Mouse (Mus musculus): ENCODE results near the gene Hspa5. TPM values are rescaled to one million over a fixed set of nuclear protein-coding genes. Genes with fewer than 3 reads are reported as not detected.
"Not testable (repeated sequence)": the region's sequence is repeated elsewhere in the genome, so short reads cannot be mapped to it uniquely, and the experiment has no call there.

Hspa5 gene
- polyA plus RNA-seq, 1 experiment from 2014 or later = 916 TPM

DNA sequence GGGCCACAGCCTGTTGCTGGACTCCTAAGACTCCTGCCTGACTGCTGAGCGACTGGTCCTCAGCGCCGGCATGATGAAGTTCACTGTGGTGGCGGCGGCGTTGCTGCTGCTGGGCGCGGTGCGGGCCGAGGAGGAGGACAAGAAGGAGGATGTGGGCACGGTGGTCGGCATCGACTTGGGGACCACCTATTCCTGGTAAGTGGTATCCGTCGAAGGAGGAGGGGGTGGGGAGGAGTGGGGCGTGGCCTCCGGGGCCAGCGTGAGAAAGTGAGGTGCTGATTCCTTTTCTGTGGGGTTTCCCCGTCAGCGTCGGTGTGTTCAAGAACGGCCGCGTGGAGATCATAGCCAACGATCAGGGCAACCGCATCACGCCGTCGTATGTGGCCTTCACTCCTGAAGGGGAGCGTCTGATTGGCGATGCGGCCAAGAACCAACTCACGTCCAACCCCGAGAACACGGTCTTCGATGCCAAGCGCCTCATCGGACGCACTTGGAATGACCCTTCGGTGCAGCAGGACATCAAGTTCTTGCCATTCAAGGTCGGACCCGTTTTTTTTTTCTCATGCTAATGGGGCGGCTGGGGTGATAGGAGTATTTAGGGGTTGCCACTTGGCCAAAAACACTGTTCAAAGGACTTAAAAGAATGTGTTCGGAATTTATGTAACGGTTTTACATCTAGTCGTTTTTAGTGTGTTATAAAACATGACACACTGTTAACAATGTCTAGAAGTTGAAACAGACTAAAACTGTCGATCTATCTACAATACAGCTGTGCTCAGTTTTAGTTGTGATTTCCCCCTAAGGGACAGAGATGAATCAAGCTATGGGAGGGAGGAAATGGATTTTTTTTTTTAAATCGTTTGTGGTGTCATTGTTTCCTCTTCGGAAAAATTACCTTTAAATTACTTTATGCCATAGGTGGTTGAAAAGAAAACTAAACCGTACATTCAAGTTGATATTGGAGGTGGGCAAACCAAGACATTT is 774 bp downstream of the Hspa5 start:
- H3K4me2 ChIP-seq = peak overlapping the region; percentile 77
- peaks cover 42% of the 10 kb centered on the region for H3K4me1 ChIP-seq (replicated peaks)
- H3K9ac ChIP-seq = peak overlapping the region; percentile 99
- H3K36me3 ChIP-seq = peaks cover 48% of the 10 kb centered on the region
- peak; percentile 37 for ATAC-seq (ENCODE audit: insufficient number of reproducible peaks, low FRiP score)
- no peaks in the 10 kb centered on the region for H3K27me3 ChIP-seq (replicated peaks)
- WGBS = 3% methylated on average over 50 of the region's 50 CpGs
- H3K27ac ChIP-seq (ENCODE audit: poor library complexity, severe bottlenecking) = peak overlapping the region; percentile 89
- peak overlapping the region; percentile 96 for H3K4me3 ChIP-seq
- no peaks in the 10 kb centered on the region for H3K9me3 ChIP-seq (replicated peaks)

DNA sequence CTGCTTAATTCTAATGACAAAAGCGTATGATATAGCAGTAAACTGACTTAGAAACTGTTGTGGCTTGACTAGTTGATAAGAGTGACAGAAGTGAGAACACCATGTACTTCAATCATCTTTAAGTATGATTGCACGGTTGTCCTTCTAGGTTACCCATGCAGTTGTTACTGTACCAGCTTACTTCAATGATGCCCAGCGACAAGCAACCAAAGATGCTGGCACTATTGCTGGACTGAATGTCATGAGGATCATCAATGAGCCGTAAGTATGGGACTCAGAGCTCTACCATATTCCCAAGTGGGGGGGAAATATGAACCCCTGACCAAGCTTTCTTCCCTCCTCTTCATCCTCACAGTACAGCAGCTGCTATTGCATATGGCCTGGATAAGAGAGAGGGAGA is 1.9 kb downstream of the Hspa5 start:
- H3K4me3 ChIP-seq = peak overlapping the region; percentile 96
- H3K4me1 ChIP-seq (replicated peaks) = peaks cover 42% of the 10 kb centered on the region
- H3K9ac ChIP-seq = peak overlapping the region; percentile 99
- no peaks in the 10 kb centered on the region for H3K9me3 ChIP-seq (replicated peaks)
- 80% methylated on average over 4 of the region's 4 CpGs for WGBS
- H3K36me3 ChIP-seq = peaks cover 58% of the 10 kb centered on the region
- no peak overlapping the region for H3K27ac ChIP-seq (ENCODE audit: poor library complexity, severe bottlenecking)
- H3K27me3 ChIP-seq (replicated peaks) = no peaks in the 10 kb centered on the region
- no peak for ATAC-seq (ENCODE audit: insufficient number of reproducible peaks, low FRiP score)
- peak overlapping the region; percentile 77 for H3K4me2 ChIP-seq

DNA sequence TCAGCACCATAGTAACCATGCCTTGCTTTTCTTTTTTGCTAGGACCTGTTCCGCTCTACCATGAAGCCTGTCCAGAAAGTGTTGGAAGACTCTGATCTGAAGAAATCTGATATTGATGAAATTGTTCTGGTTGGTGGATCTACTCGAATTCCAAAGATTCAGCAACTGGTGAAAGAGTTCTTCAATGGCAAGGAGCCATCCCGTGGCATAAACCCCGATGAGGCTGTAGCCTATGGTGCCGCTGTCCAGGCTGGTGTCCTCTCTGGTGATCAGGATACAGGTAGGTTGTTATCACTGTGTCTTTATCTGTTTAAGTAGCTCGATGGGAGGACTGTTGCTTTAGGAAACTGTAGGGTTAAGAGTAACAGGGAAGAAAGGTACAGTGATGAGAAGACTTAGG is 2.7 kb downstream of the Hspa5 start:
- Histone ChIP-seq H3K27me3 (replicated peaks) (no peaks in the 10 kb centered on the region), H3K27ac (ENCODE audit: poor library complexity, severe bottlenecking) (no peak overlapping the region), H3K4me2 (peak overlapping the region; percentile 77), H3K36me3 (peaks cover 65% of the 10 kb centered on the region), H3K9me3 (replicated peaks) (no peaks in the 10 kb centered on the region), H3K9ac (0 out of 2 replicates have a peak overlapping the region, but pooled peaks have one; percentile 99), H3K4me3 (peak overlapping the region; percentile 96), H3K4me1 (replicated peaks) (peaks cover 42% of the 10 kb centered on the region)
- no peak for ATAC-seq (ENCODE audit: insufficient number of reproducible peaks, low FRiP score)
- 79% methylated on average over 6 of the region's 6 CpGs for WGBS

DNA sequence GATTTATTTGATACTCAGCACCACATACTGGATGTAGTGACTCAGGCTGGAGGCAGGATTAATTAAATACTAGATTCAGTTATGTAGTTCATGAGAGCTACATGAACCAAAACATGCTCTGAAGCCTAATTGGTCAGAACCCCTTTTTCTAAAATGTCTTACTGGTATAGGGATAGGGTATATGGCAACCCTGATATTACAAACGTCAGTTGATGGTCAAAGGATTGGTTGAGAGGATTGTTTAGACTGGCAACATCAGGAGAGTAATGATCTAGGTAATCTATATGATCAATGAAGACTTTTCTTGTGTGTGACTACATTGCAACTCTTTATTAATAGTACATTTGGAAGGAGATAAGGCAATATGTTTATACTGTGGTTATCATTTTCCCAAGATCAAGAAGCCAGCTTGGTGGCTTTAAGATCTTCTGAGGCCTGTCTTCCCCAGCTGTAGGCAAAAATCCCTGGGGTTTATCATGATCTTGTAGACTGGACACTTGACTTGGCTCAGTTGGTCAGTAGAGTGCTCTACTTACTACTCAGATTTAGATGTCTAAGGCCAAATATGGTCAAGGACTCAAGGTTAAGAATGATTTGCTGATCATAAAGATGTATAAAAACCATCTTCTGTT is 5.6 kb downstream of the Hspa5 start:
- H3K36me3 ChIP-seq = peaks cover 80% of the 10 kb centered on the region
- no peak overlapping the region for H3K27ac ChIP-seq (ENCODE audit: poor library complexity, severe bottlenecking)
- WGBS = 67% methylated on average over 1 of the region's 1 CpGs
- no peak for ATAC-seq (ENCODE audit: insufficient number of reproducible peaks, low FRiP score)
- H3K27me3 ChIP-seq (replicated peaks) = no peaks in the 10 kb centered on the region
- no peaks in the 10 kb centered on the region for H3K9me3 ChIP-seq (replicated peaks)
- no peak overlapping the region for H3K4me3 ChIP-seq
- H3K4me1 ChIP-seq (replicated peaks) = peaks cover 37% of the 10 kb centered on the region
- H3K4me2 ChIP-seq = no peak overlapping the region
- no peak overlapping the region for H3K9ac ChIP-seq

DNA sequence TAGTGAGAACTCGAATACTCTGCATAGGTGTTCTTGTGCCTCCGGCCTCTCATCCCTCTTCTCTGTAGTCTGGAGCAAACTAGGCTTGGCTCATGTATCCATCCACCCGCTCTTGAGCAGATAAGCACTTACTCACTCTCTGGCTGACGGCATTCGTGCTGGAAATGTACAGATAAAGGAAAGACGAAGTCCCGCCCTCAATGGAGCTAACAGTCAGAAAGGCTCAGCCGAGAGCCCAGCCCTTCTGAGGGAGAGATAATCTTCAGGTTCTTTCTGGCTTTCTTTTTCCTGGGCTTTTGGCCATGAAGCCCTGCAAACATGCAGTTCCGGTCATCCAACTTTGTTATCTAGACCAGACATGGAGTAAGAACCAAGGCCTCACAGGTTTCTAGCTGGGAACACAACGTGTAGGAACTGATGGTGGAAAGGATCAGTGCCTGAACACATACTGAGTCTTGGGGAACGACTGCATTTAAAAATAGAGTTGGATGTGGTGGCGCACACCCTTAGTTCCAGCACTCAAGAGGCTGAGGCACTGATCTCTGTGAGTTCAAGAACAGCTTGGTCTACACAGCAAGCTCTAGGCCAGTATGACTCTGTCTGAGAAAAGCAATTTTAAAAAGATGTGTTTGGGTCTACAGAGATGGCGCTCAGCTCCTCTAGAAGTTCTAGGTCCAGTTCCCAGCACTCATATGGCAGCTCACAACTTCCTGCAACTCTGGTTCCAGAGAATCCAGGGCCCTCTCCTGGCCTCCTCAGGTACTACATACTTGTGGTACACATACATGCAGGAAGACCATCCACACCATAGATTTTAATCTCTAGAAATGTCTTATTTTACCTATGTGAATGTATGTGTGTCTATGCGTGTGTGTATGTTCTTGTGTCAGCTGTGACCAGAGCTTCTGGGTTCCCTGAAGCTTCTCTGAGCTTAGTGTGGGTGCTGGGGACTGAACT is 11.6 kb downstream of the Hspa5 start:
- peaks cover 57% of the 10 kb centered on the region for H3K36me3 ChIP-seq
- 42% methylated on average over 14 of the region's 14 CpGs for WGBS
- peak; percentile 92 for ATAC-seq (ENCODE audit: insufficient number of reproducible peaks, low FRiP score)
- no peak overlapping the region for H3K4me3 ChIP-seq
- 0 out of 2 replicates have a peak, but pooled peaks cover 4% of the 10 kb centered on the region for H3K9me3 ChIP-seq (replicated peaks)
- H3K9ac ChIP-seq = no peak overlapping the region
- no peaks in the 10 kb centered on the region for H3K27me3 ChIP-seq (replicated peaks)
- H3K27ac ChIP-seq (ENCODE audit: poor library complexity, severe bottlenecking) = peak overlapping the region; percentile 72
- H3K4me2 ChIP-seq = peak overlapping the region; percentile 15; the same call in 1 of the 2 replicates
- H3K4me1 ChIP-seq (replicated peaks) = peaks cover 14% of the 10 kb centered on the region

DNA sequence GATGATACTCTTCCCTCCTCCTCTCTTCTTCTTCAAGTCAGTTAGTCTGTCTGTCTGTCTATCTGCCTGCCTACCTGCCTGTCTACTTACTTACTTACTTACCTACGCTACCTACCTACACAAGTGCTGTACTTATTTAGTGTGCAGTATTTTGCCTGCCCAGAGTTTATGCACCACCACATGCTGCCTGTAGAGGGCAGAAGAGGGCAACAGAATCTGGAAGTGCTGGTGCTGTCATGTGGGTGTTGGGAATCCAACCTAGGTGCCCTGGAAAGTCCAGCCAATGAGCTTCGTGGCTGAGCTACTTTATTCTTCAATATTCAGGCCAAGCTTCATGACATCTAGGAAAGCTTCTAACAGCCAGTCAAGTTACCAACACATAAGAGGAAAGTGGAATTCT is 12.3 kb downstream of the Hspa5 start:
- H3K9ac ChIP-seq = no peak overlapping the region
- ATAC-seq (ENCODE audit: insufficient number of reproducible peaks, low FRiP score) = no peak
- H3K4me2 ChIP-seq = no peak overlapping the region
- peak overlapping the region; percentile 72 for H3K27ac ChIP-seq (ENCODE audit: poor library complexity, severe bottlenecking)
- 77% methylated on average over 2 of the region's 2 CpGs for WGBS
- H3K9me3 ChIP-seq (replicated peaks) = 0 out of 2 replicates have a peak, but pooled peaks cover 4% of the 10 kb centered on the region
- H3K27me3 ChIP-seq (replicated peaks) = no peaks in the 10 kb centered on the region
- peaks cover 20% of the 10 kb centered on the region for H3K4me1 ChIP-seq (replicated peaks)
- peaks cover 51% of the 10 kb centered on the region for H3K36me3 ChIP-seq
- no peak overlapping the region for H3K4me3 ChIP-seq

DNA sequence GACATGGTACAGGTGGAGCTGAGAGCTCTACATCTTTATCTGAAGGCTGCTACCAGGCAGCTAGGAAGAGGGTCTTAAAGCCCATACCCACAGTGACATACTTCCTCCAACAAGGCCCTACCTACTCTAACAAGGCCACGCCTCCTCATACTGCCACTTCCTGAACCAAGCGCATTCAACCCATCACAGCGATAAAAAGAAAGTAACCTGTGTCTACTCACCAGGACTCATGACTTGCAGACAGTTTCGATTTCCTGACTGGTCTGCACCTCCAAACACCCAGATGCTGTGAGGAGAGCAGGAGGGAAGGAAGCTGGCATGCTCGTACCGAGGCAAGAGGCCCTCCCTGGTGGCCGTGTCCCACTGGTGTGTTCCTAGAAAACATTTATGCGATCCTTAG is 18.5 kb downstream of the Hspa5 start:
- Histone ChIP-seq H3K9ac (no peak overlapping the region), H3K9me3 (replicated peaks) (no peaks in the 10 kb centered on the region), H3K36me3 (peaks cover 41% of the 10 kb centered on the region), H3K27ac (ENCODE audit: poor library complexity, severe bottlenecking) (no peak overlapping the region), H3K27me3 (replicated peaks) (no peaks in the 10 kb centered on the region), H3K4me3 (no peak overlapping the region), H3K4me1 (replicated peaks) (peaks cover 7% of the 10 kb centered on the region; the same call in 1 of the 2 replicates), H3K4me2 (no peak overlapping the region)
- no peak for ATAC-seq (ENCODE audit: insufficient number of reproducible peaks, low FRiP score)
- 86% methylated on average over 8 of the region's 8 CpGs for WGBS

DNA sequence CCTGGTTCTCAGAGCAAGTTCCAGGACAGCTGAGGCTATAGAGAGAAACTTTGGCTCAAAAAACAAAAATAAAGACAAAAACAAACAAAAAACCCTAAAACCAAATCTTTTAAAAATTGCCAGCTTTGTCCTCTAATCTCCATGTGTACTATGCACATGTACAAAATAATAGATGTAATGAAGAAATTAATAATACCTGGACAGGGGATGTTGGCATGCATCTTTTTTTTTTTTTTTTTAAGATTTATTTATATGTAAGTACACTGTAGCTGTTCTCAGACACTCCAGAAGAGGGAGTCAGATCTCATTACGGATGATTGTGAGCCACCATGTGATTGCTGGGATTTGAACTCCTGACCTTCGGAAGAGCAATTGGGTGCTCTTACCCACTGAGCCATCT is 20.8 kb downstream of the Hspa5 start:
- not testable (repeated sequence) for H3K4me2 ChIP-seq; H3K9me3 ChIP-seq (replicated peaks); ATAC-seq (ENCODE audit: insufficient number of reproducible peaks, low FRiP score); H3K27me3 ChIP-seq (replicated peaks); H3K4me3 ChIP-seq; H3K9ac ChIP-seq; H3K27ac ChIP-seq (ENCODE audit: poor library complexity, severe bottlenecking); H3K4me1 ChIP-seq (replicated peaks)
- 98% methylated on average over 2 of the region's 2 CpGs for WGBS
- H3K36me3 ChIP-seq = peaks cover 48% of the 10 kb centered on the region

DNA sequence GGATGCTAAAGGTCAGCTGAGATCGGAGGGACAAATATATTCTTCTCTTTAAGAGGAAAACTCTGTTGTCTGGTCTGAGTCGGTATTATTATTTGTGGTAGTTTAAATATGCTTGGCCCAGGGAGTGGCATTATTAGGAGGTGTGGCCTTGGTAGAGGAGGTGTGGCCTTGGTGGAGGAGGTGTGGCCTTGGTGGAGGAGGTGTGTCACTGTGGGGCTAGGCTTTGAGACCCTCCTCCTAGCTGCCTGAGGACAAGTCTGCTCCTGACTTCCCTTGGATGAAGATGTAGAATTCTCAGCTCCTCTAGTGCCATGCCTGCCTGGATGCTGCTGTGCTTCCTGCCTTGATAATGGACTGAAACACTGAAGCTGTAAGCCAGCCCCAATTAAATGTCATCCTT is 22.7 kb downstream of the Hspa5 start:
- WGBS = 93% methylated on average over 2 of the region's 2 CpGs
- ATAC-seq (ENCODE audit: insufficient number of reproducible peaks, low FRiP score) = no peak
- Histone ChIP-seq H3K36me3 (peaks cover 48% of the 10 kb centered on the region), H3K27me3 (replicated peaks) (no peaks in the 10 kb centered on the region), H3K4me3 (no peak overlapping the region), H3K9ac (no peak overlapping the region), H3K27ac (ENCODE audit: poor library complexity, severe bottlenecking) (no peak overlapping the region), H3K4me1 (replicated peaks) (peaks cover 5% of the 10 kb centered on the region; the same call in 1 of the 2 replicates), H3K9me3 (replicated peaks) (no peaks in the 10 kb centered on the region), H3K4me2 (no peak overlapping the region)

DNA sequence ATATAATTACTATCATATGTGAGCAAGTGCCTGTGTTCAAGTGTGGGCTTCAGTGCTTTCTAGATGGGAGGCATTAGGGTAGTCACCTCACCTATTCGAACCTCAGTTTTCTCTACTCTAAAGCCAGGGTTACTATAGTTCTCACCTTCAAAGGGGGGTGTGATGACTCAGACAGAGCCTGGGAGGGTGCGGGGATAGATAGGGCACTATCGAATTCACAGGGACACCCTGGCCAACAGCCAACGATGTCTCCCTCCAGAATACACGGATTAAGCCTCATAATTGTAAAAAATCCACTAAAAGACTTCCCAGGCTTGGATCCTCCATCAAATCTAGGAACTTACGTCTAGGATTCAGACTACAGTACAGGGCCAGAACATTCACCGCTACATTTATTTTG is 23.7 kb downstream of the Hspa5 start:
- H3K4me1 ChIP-seq (replicated peaks) = peaks cover 7% of the 10 kb centered on the region; the same call in 1 of the 2 replicates
- H3K36me3 ChIP-seq = peaks cover 44% of the 10 kb centered on the region
- H3K9ac ChIP-seq = no peak overlapping the region
- no peak overlapping the region for H3K4me2 ChIP-seq
- H3K9me3 ChIP-seq (replicated peaks) = no peaks in the 10 kb centered on the region
- WGBS = 92% methylated on average over 7 of the region's 7 CpGs
- no peak overlapping the region for H3K27ac ChIP-seq (ENCODE audit: poor library complexity, severe bottlenecking)
- no peak for ATAC-seq (ENCODE audit: insufficient number of reproducible peaks, low FRiP score)
- no peaks in the 10 kb centered on the region for H3K27me3 ChIP-seq (replicated peaks)
- H3K4me3 ChIP-seq = no peak overlapping the region

All from heart, embryonic 12.5 days (tissue).